Mouse (Mus musculus) lung, adult 2 months (tissue): ENCODE data around the gene Tmem233.

Experiments used
- CTCF ChIP-seq: fragments of 200-500 bp; IDR thresholded peaks from 2 replicates; pipeline ENCODE4 v1.5.1; 2011; ENCODE audit warnings: mild to moderate bottlenecking, low read length, control low read depth; ENCODE audit not compliant: insufficient read depth
- POLR2A ChIP-seq: fragments of 200-500 bp; IDR thresholded peaks from 2 replicates; pipeline ENCODE4 v1.6.1; 2011; ENCODE audit warnings: low read depth, mild to moderate bottlenecking, control low read depth, low read length, borderline replicate concordance; ENCODE audit errors: extremely low read depth

- TF ChIP-seq CTCF (no peak), POLR2A (no peak)
Measured at GRCm38 (mm10) chr5:116003154-116003553, 79.9 kb downstream of the Tmem233 start.
